Mouse (Mus musculus) kidney, adult 2 months (tissue): Measurements from ENCODE around the gene E430018J23Rik.

Experiments used
- CTCF ChIP-seq: fragments of 200-500 bp; conservative IDR thresholded peaks from 2 replicates; pipeline ENCODE4 v1.5.1; 2011; ENCODE audit warnings: low read depth, mild to moderate bottlenecking, control low read depth, low read length, moderate library complexity, mixed read lengths; ENCODE audit not compliant: insufficient read depth, insufficient read length
- POLR2A ChIP-seq: fragments of 200-500 bp; IDR thresholded peaks from one replicate; pipeline ENCODE4 v1.6.1; 2011; ENCODE audit warnings: low read depth, low read length, control low read depth

- TF ChIP-seq CTCF (no peak), POLR2A (no peak)
Observed at GRCm38 (mm10) chr7:127364166-127364565, 29.3 kb downstream of the E430018J23Rik start.
